Mouse (Mus musculus): ENCODE data around the gene Slc35d3.

The Slc35d3 gene

DNA sequence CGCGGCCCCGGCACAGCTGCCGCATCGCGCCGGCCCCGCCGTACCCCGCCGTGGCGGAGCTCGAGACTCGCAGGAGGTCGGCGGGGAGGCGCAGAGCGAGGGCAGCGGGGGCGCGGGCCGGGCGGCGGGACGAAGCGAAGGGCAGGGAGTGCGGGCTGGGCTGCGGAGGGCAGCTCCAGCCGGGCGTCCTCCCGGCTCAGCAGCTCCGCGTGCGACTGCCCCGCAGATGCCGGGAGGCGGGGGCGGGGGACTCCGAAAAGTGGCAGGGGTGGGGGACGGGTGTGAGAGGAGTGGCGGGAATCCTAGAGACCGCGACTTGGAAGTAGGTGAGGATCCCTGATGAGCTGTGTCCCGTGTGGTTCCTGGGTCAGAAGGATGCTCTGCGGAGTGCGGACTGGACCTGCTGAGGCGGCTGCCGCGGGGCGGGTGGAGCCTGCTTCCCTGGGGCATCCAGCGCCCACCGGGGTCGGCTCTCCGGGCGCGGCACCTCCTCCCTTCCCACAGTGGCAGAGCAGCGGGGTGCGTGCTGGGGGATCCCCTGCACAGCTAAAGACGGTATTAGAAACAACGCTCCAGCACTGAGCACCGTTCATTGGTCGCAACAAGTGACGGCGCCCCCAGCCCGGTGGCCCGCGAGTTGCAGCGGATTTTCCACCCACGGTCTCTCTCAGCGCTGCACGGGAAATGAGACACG is at the start of gene Slc35d3:
Gene Slc35d3, minus strand, starts transcription at position 462 of the 694 bp plus-strand sequence.
- DNase-seq (ENCODE audit: low spot score): peak; percentile 62

- DNase-seq (ENCODE audit: low spot score): no peak
Observed at GRCm38 (mm10) chr10:19900191-19900590, 48.9 kb upstream of the Slc35d3 start.

GRCm38 (mm10) chr10:19893976-19894375 is 42.7 kb upstream of the Slc35d3 start:
- peak; percentile 44 for DNase-seq (ENCODE audit: low spot score)

GRCm38 (mm10) chr10:19893146-19893545 is 41.9 kb upstream of the Slc35d3 start:
- DNase-seq (ENCODE audit: low spot score): no peak

- DNase-seq (ENCODE audit: low spot score): no peak
Observed at GRCm38 (mm10) chr10:19891686-19892085, 40.4 kb upstream of the Slc35d3 start.

- no peak for DNase-seq (ENCODE audit: low spot score)
Observed at GRCm38 (mm10) chr10:19889908-19890307, 38.6 kb upstream of the Slc35d3 start.

- DNase-seq (ENCODE audit: low spot score): no peak
Observed at GRCm38 (mm10) chr10:19886249-19886648, 35.0 kb upstream of the Slc35d3 start.

DNA sequence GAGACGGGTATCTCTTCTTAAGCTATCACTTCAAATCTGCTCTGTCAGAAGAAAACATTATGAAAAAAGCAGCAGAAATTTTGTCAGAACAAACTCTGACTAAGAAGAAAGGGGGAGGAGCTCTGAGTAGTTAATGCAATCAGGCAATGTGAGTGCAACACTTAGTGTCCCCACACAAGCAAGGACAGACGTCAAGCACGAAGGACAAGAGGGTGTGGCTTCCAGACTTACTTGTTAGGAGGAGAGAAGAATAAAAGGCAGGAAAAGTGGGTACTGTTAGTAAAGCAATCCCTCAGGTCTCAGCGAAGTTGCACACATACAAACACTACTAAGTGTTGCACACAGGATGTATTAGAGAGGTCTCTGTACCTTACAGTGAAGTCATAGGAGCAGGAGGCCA is 33.1 kb upstream of the Slc35d3 start:
- DNase-seq (ENCODE audit: low spot score): no peak

DNA sequence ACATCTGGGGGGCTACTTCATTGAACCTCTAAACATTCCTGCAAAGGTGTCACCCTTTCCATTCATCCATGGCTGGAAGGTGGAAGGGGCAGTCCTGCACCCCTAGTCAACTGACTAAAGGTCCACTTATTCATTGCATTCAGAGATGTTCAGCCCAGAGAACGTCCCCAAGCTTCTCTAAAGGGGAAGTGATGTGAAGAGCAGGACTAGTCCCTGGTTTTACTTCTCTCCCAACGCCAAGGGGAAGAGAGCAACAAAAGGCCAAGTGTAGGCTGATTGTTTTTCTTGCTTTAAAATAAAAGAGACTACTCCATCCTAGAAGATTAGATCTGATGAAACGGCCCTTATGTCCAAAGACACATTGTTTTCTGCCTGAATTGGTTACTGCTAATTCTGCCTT is 29.2 kb upstream of the Slc35d3 start:
- DNase-seq (ENCODE audit: low spot score): no peak

GRCm38 (mm10) chr10:19879161-19879560 is 27.9 kb upstream of the Slc35d3 start:
- no peak for DNase-seq (ENCODE audit: low spot score)

- no peak for DNase-seq (ENCODE audit: low spot score)
Observed at GRCm38 (mm10) chr10:19877679-19878078, 26.4 kb upstream of the Slc35d3 start.

GRCm38 (mm10) chr10:19877257-19877656 is 26.0 kb upstream of the Slc35d3 start:
- DNase-seq (ENCODE audit: low spot score): no peak

GRCm38 (mm10) chr10:19876669-19877068 is 25.4 kb upstream of the Slc35d3 start:
- DNase-seq (ENCODE audit: low spot score): no peak

GRCm38 (mm10) chr10:19875346-19875745 is 24.1 kb upstream of the Slc35d3 start:
- no peak for DNase-seq (ENCODE audit: low spot score)

DNA sequence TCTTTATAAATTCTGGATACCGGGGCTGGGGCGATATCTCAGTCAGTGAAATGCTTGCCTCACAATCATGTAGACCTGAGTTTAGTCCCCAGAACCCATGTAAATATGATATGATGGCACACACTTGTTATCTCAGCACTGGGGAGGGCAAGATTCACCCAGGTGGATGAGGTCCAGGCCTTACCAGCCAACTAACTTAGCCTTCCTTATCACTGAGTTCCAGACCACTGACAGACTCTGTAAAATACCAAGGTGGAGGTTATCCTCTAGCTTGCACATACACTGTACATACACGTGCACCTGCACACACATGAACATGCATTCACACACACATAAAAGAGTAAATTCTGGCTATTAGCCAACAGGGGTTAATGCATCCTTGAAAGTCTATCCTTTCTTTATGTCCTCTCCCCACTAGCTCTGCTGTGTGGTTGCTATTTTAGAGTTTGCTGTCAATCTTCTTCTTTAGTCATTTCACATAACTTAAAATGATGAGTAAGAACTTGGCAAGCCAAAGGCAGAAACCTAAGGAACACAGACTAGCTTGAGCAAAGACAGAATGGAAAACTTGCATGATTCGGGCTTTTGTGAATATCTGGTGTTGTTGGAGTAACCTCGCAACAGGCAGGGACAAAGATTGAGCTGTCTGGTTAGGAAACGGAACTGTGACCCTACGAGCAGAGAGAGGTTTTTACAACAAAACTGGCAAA is 4.5 kb upstream of the Slc35d3 start:
- no peak for DNase-seq (ENCODE audit: low spot score)

GRCm38 (mm10) chr10:19853609-19854008 is 2.4 kb upstream of the Slc35d3 start:
- DNase-seq (ENCODE audit: low spot score): no peak

GRCm38 (mm10) chr10:19852776-19853175 is 1.5 kb upstream of the Slc35d3 start:
- DNase-seq (ENCODE audit: low spot score): no peak

DNA sequence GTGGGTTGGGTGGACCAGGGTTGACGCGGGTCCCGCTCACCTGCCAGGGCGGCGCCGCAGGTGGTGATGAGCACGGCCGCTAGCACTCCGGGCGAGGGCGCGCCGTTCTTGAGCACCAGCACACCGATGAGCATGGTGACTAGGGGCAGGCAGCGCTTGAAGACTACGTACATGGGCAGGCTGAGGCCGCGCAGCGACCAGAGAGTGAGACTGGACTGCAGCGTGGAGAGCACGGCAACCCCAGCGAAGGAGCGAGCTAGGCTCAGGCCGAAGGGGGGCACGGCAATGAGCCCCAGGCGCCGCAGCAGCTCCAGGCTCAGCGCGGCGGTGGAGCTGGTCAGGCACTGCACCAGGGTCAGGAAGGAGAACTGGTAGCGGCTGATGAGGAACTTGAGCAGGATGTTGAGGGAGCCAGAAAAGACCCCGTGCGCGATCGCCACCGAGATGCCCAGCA is 688 bp downstream of the Slc35d3 start:
- DNase-seq (ENCODE audit: low spot score): no peak

DNA sequence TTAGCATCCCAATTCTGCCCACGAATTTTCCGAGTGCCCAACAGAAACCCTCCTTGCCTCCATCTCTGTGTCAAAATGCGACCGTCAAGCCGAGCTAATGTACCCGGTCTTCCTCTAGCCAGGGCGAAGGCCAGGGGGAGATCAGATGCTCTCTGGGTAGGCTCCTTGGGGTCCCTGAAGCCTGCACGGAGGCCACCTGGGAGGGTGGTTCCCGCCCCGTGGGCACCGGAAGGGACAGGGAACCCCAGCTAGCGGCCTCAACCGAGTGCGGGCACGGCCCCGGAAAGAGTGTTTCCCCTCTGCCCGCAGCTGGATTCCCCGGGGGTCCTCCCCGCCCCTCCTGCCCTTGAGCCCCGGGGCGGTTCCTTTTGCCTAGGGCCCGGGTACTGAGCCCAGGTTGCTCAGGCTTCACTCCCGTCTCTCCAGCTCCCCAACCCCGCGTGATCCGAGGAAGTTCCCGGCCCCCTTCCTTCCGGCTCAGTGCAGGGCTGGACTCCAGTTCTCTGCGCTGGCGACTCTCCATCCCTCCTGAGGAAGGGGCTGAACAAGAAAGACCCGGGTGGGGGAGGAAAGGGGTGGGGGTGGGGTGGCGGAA is 1.4 kb downstream of the Slc35d3 start:
- no peak for DNase-seq (ENCODE audit: low spot score)

DNA sequence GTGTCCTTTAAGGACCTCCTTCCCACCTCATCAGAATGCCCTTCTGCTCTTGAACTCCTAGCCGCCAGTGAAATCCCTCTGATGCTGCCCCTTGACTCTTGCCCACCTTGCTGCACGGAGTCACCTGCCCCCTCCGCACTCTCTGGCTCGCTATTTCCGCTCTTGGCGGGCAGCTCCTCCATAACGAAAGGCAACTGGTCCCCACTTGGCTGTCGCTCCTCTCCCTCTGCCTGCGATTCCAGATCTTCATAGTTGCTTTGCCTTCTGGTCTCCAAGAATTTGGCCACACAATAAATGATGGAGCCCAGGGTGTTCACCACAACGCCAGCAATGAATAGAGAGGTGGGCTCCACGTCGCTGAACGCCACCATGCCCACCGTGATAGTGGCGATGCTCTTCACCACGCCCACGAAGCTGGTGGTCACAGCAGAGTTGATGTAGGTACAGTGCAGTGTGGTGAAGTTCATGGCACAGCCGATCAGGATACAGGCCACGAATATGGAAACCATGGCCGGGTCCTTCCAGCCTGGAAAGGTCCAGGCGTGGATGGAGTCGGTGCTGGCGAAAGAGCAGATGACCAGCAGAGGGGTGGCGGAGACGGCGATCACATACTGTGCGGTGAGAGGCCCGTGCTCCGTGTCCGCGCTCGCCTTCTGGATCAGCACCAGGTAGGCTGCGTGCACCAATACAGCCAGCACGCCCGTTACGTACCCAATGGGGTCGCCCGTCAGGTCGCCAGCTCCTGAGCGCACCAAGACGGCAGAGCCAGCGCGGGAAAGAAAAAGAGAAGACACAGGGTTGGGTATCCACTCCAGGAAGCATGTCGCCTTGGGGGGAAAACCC is 2.1 kb downstream of the Slc35d3 start:
- DNase-seq (ENCODE audit: low spot score): no peak

- no peak for DNase-seq (ENCODE audit: low spot score)
Observed at GRCm38 (mm10) chr10:19839836-19840235, 11.4 kb downstream of the Slc35d3 start.
